Mouse (Mus musculus): ENCODE measurements at regions not wholly inside any gene's neighbourhood (a gene's known extent, or its start where the extent isn't known, plus 50 kb on each side); places are given as distances from the start of the nearest gene placed in this dataset.

GRCm38 (mm10) chr9:91803372-91803961 is 389.3 kb upstream of the Plscr5 start:
- no peak for DNase-seq

GRCm38 (mm10) chr9:91798837-91799225 is 393.9 kb upstream of the Plscr5 start:
- DNase-seq = no peak

- DNase-seq = no peak
These were observed 394.4 kb upstream of the Plscr5 start for GRCm38 (mm10) chr9:91798171-91798836.

GRCm38 (mm10) chr9:91796976-91797375 is 395.8 kb upstream of the Plscr5 start:
- DNase-seq = no peak

GRCm38 (mm10) chr9:91752935-91753334 is 387.3 kb upstream of the Zic1 start:
- no peak for DNase-seq

GRCm38 (mm10) chr9:91711106-91711505 is 345.5 kb upstream of the Zic1 start:
- DNase-seq = peak; percentile 69

GRCm38 (mm10) chr9:91680859-91681258 is 315.2 kb upstream of the Zic1 start:
- no peak for DNase-seq

- no peak for DNase-seq
These were observed 301.1 kb upstream of the Zic1 start for GRCm38 (mm10) chr9:91666667-91667066.

- DNase-seq = no peak
These were observed 294.5 kb upstream of the Zic1 start for GRCm38 (mm10) chr9:91660089-91660488.

GRCm38 (mm10) chr9:91654071-91654470 is 288.5 kb upstream of the Zic1 start:
- DNase-seq = no peak

- no peak for DNase-seq
These were observed 286.9 kb upstream of the Zic1 start for GRCm38 (mm10) chr9:91652384-91653100.

- DNase-seq = no peak
These were observed 244.8 kb upstream of the Zic1 start for GRCm38 (mm10) chr9:91610401-91610800.

- DNase-seq = no peak
These were observed 244.0 kb upstream of the Zic1 start for GRCm38 (mm10) chr9:91609457-91610166.

- DNase-seq = no peak
These were observed 236.1 kb upstream of the Zic1 start for GRCm38 (mm10) chr9:91601740-91602139.

- DNase-seq = no peak
These were observed 226.3 kb upstream of the Zic1 start for GRCm38 (mm10) chr9:91591915-91592314.

GRCm38 (mm10) chr9:91588756-91589155 is 223.1 kb upstream of the Zic1 start:
- DNase-seq = no peak

GRCm38 (mm10) chr9:91587861-91588260 is 222.3 kb upstream of the Zic1 start:
- DNase-seq = no peak

- no peak for DNase-seq
These were observed 221.7 kb upstream of the Zic1 start for GRCm38 (mm10) chr9:91587271-91587670.

- DNase-seq = no peak
These were observed 221.0 kb upstream of the Zic1 start for GRCm38 (mm10) chr9:91586635-91587034.

- DNase-seq = no peak
These were observed 208.5 kb upstream of the Zic1 start for GRCm38 (mm10) chr9:91574156-91574555.

GRCm38 (mm10) chr9:91566006-91566641 is 200.5 kb upstream of the Zic1 start:
- no peak for DNase-seq

- no peak for DNase-seq
These were observed 195.7 kb upstream of the Zic1 start for GRCm38 (mm10) chr9:91561331-91561730.

GRCm38 (mm10) chr9:91559794-91560193 is 194.2 kb upstream of the Zic1 start:
- no peak for DNase-seq
